ENCODE assay signal across 8 mouse cellular contexts in genomic region chr6:127266813-127267165, GRCm38 (mm10).
DNase-seq lines count a peak whose midpoint lies in the region; ATAC-seq and TF ChIP-seq lines count a peak whose summit lies in the region.

No protein-coding gene starts in this region.

- H3K27ac ChIP-seq in bone marrow, adult 2 months (ENCODE audit: control insufficient read depth, insufficient read depth, low read depth, low read length, poor library complexity): no peak overlapping the region
- peak overlapping the region; percentile 35; the same call in 1 of the 2 replicates for H3K27ac ChIP-seq in forebrain, postnatal 0 days (ENCODE audit: low read depth, low read length)
- peak overlapping the region; percentile 82 for H3K27ac ChIP-seq in kidney, embryonic 16.5 days (ENCODE audit: low read length)
- H3K27ac ChIP-seq in lung, postnatal 0 days (ENCODE audit: low read length): no peak overlapping the region
- no peak overlapping the region for H3K27ac ChIP-seq in spleen, adult 2 months (ENCODE audit: insufficient read depth, low read length)

- no peak overlapping the region for H3K9ac ChIP-seq in forebrain, postnatal 0 days
- H3K9ac ChIP-seq in kidney, embryonic 16.5 days (replicated peaks; ENCODE audit: low read length): peak overlapping the region; percentile 37; the same call in 1 of the 2 replicates
- no peak overlapping the region for H3K9ac ChIP-seq in lung, postnatal 0 days (replicated peaks; ENCODE audit: low read depth)

- peak overlapping the region; percentile 57 for H3K4me2 ChIP-seq in forebrain, postnatal 0 days (ENCODE audit: low read depth)
- H3K4me2 ChIP-seq in kidney, embryonic 16.5 days (replicated peaks; ENCODE audit: low read depth, low read length): peak overlapping the region; percentile 52
- peak overlapping the region; percentile 45; the same call in 1 of the 2 replicates for H3K4me2 ChIP-seq in lung, postnatal 0 days (replicated peaks; ENCODE audit: low read depth, low read length)

- H3K4me1 ChIP-seq in lung, adult 2 months (ENCODE audit: control insufficient read depth, insufficient read depth, low read length): no peaks in the 10 kb centered on the region
- peaks cover 7% of the 10 kb centered on the region for H3K4me1 ChIP-seq in bone marrow, adult 2 months (ENCODE audit: control insufficient read depth, insufficient read depth, low read length)
- H3K4me1 ChIP-seq in forebrain, postnatal 0 days (ENCODE audit: insufficient read depth): no peaks in the 10 kb centered on the region; the same call in 1 of the 2 replicates
- peaks cover 13% of the 10 kb centered on the region for H3K4me1 ChIP-seq in kidney, embryonic 16.5 days (ENCODE audit: insufficient read depth, low read length)
- H3K4me1 ChIP-seq in lung, postnatal 0 days (ENCODE audit: insufficient read depth, low read depth, low read length): peaks cover 4% of the 10 kb centered on the region
- peaks cover 27% of the 10 kb centered on the region; the same call in 1 of the 2 replicates for H3K4me1 ChIP-seq in spleen, adult 2 months (ENCODE audit: control insufficient read depth, insufficient read depth, insufficient read length)

- TF ChIP-seq CTCF in lung, adult 2 months (IDR thresholded peaks at IDR 0.05; ENCODE audit: insufficient read depth, low read length): peak; percentile 14; the same call in 1 of the 2 replicates
- peak; percentile 43; the same call in 1 of the 2 replicates for TF ChIP-seq CTCF in bone marrow, adult 2 months (IDR thresholded peaks at IDR 0.05; ENCODE audit: control insufficient read depth, insufficient read depth, low read length)
- peak; percentile 54 for TF ChIP-seq CTCF in forebrain, postnatal 0 days (IDR thresholded peaks at IDR 0.05; ENCODE audit: low read depth)
- peak; percentile 52 for TF ChIP-seq CTCF in lung, postnatal 0 days (IDR thresholded peaks at IDR 0.05)
- TF ChIP-seq CTCF in spleen, adult 2 months (IDR thresholded peaks at IDR 0.05; ENCODE audit: extremely low read depth, insufficient read depth, insufficient read length, insufficient replicate concordance): peak; percentile 10; the same call in 1 of the 2 replicates

- TF ChIP-seq EP300 in lung, postnatal 0 days (IDR thresholded peaks at IDR 0.05): no peak

- TF ChIP-seq POLR2A in lung, adult 2 months (IDR thresholded peaks at IDR 0.05; ENCODE audit: borderline replicate concordance, extremely low read depth, low read depth, low read length): no peak
- no peak for TF ChIP-seq POLR2A in bone marrow, adult 2 months (IDR thresholded peaks at IDR 0.05; ENCODE audit: borderline replicate concordance, control insufficient read depth, low read depth, low read length)
- no peak for TF ChIP-seq POLR2A in spleen, adult 2 months (IDR thresholded peaks at IDR 0.05; ENCODE audit: low read depth, low read length)

- peak; percentile 25 for ATAC-seq in forebrain, postnatal 0 days
- ATAC-seq in kidney, embryonic 16.5 days (ENCODE audit: low FRiP score, low TSS enrichment): no peak
- ATAC-seq in lung, postnatal 0 days: no peak; the same call in 1 of the 2 replicates

- H3K9me3 ChIP-seq in forebrain, postnatal 0 days (ENCODE audit: low read length): no peaks in the 10 kb centered on the region
- 0 out of 2 replicates have a peak, but pooled peaks cover 3% of the 10 kb centered on the region for H3K9me3 ChIP-seq in kidney, embryonic 16.5 days (ENCODE audit: low read length)
- H3K9me3 ChIP-seq in lung, postnatal 0 days (ENCODE audit: low read length): no peaks in the 10 kb centered on the region

- no peaks in the 10 kb centered on the region for H3K27me3 ChIP-seq in forebrain, postnatal 0 days (ENCODE audit: insufficient read depth, low read length)
- 0 out of 2 replicates have a peak, but pooled peaks cover 6% of the 10 kb centered on the region for H3K27me3 ChIP-seq in kidney, embryonic 16.5 days (ENCODE audit: insufficient read depth, low read length)
- no peaks in the 10 kb centered on the region for H3K27me3 ChIP-seq in lung, postnatal 0 days (replicated peaks; ENCODE audit: insufficient read depth, low read length)
- H3K27me3 ChIP-seq in spleen, adult 2 months (ENCODE audit: control insufficient read depth, insufficient read depth, low read length): no peaks in the 10 kb centered on the region

- no peaks in the 10 kb centered on the region for H3K36me3 ChIP-seq in forebrain, postnatal 0 days (ENCODE audit: insufficient read depth)
- no peaks in the 10 kb centered on the region for H3K36me3 ChIP-seq in kidney, embryonic 16.5 days (ENCODE audit: insufficient read depth, low read length)
- no peaks in the 10 kb centered on the region for H3K36me3 ChIP-seq in lung, postnatal 0 days (ENCODE audit: insufficient read depth, low read length)
- H3K36me3 ChIP-seq in spleen, adult 2 months (ENCODE audit: control insufficient read depth, insufficient read depth, low read length): no peaks in the 10 kb centered on the region

- H3K4me3 ChIP-seq in lung, adult 2 months (replicated peaks; ENCODE audit: extremely low read depth, low read depth, low read length): no peak overlapping the region
- H3K4me3 ChIP-seq in bone marrow, adult 2 months (replicated peaks; ENCODE audit: control insufficient read depth, low read depth, low read length): no peak overlapping the region
- no peak overlapping the region; the same call in 1 of the 2 replicates for H3K4me3 ChIP-seq in forebrain, postnatal 0 days (ENCODE audit: low read depth, low read length)
- no peak overlapping the region for H3K4me3 ChIP-seq in kidney, embryonic 16.5 days (ENCODE audit: low read length)
- no peak overlapping the region for H3K4me3 ChIP-seq in lung, postnatal 0 days (ENCODE audit: low read depth, low read length)
- no peak overlapping the region for H3K4me3 ChIP-seq in spleen, adult 2 months (ENCODE audit: extremely low read depth, insufficient read depth, insufficient read length)

- no peak for DNase-seq in lung, adult 2 months
- no peak for DNase-seq in lung, postnatal 25 days (ENCODE audit: low spot score)
- no peak for DNase-seq in forebrain, postnatal 0 days
- peak; percentile 30 for DNase-seq in lung, postnatal 0 days (ENCODE audit: low spot score)
- no peak for DNase-seq in spleen, adult 2 months (ENCODE audit: low read depth in 1 of 2, low spot score in 2 of 2)
- no peak for DNase-seq in gastrocnemius, adult 8-10 months (ENCODE audit: low spot score in 2 of 2)

- WGBS in lung, adult 2 months: 26% methylated on average over 10 of the region's 10 CpGs
- WGBS in bone marrow, adult 2 months: 34% methylated on average over 10 of the region's 10 CpGs
- WGBS in forebrain, postnatal 0 days: 35% methylated on average over 10 of the region's 10 CpGs
- 36% methylated on average over 10 of the region's 10 CpGs for WGBS in kidney, embryonic 16.5 days
- WGBS in lung, postnatal 0 days: 25% methylated on average over 10 of the region's 10 CpGs
- WGBS in spleen, adult 2 months: 40% methylated on average over 10 of the region's 10 CpGs

Comparison
In these comparisons a context has a peak if more than half of its experiments do, and no peak if none do; other contexts are left out.
1. H3K27ac ChIP-seq: peak in forebrain, postnatal 0 days (single experiment) and kidney, embryonic 16.5 days (single experiment); none in bone marrow, adult 2 months (single experiment), lung, postnatal 0 days (single experiment) and spleen, adult 2 months (single experiment).
2. Peak in every context shown above with its lines, with median percentiles within 50 percentile points of each other: CTCF ChIP-seq and H3K4me2 ChIP-seq.